Mouse (Mus musculus) heart, postnatal 0 days (tissue): Measurements from ENCODE around the gene Atxn1. TPM values are rescaled to one million over a fixed set of nuclear protein-coding genes. Genes with fewer than 3 reads are reported as not detected.

Source experiments
- ATAC-seq: fragments of 200-750 bp; cut with Nextera tagmentation; 2 replicates; pipeline ENCODE4 v1.8.0; 2017; ENCODE audit warnings: low read depth, moderate number of reproducible peaks, moderate library complexity; ENCODE audit not compliant: insufficient read depth
- DNase-seq: peaks from one replicate; pipeline ENCODE4 v3.0.0-alpha.2; 2016; ENCODE audit warnings: low spot score
- H3K27ac ChIP-seq: fragments of 300-500 bp; sonication (generic); 2 replicates; pipeline ENCODE4 v1.5.1; 2014; ENCODE audit warnings: low read depth, mild to moderate bottlenecking
- H3K27me3 ChIP-seq: fragments of 300-500 bp; sonication (generic); 2 replicates; pipeline ENCODE4 v1.6.1; 2014; ENCODE audit warnings: low read length, mixed read lengths; ENCODE audit not compliant: control insufficient read depth, insufficient read depth
- H3K36me3 ChIP-seq: fragments of 300-500 bp; sonication (generic); replicated peaks from 2 replicates; pipeline ENCODE4 v1.6.1; 2014; ENCODE audit warnings: low read length, mixed read lengths; ENCODE audit not compliant: control insufficient read depth, insufficient read depth
- H3K4me1 ChIP-seq: fragments of 300-500 bp; sonication (generic); 2 replicates; pipeline ENCODE4 v1.6.1; 2014; ENCODE audit warnings: antibody characterized with exemption; ENCODE audit not compliant: control insufficient read depth, insufficient read depth
- H3K4me2 ChIP-seq: fragments of 300-500 bp; sonication (generic); 2 replicates; pipeline ENCODE4 v1.6.1; 2014; ENCODE audit warnings: low read depth, mild to moderate bottlenecking, low read length, moderate library complexity
- H3K4me3 ChIP-seq: fragments of 300-500 bp; sonication (generic); 2 replicates; pipeline ENCODE4 v1.5.1; 2014; ENCODE audit warnings: low read depth, low read length
- H3K9ac ChIP-seq: fragments of 300-500 bp; sonication (generic); replicated peaks from 2 replicates; pipeline ENCODE4 v1.6.1; 2014; ENCODE audit warnings: low read depth, low read length, mixed read lengths
- H3K9me3 ChIP-seq: fragments of 300-500 bp; sonication (generic); replicated peaks from 2 replicates; pipeline ENCODE4 v1.6.1; 2016; ENCODE audit warnings: low read length; ENCODE audit not compliant: control insufficient read depth
- CTCF ChIP-seq: IDR thresholded peaks from 2 replicates; pipeline ENCODE4 v1.5.1; 2016; ENCODE audit warnings: antibody characterized with exemption, control low read depth, low read depth
- EP300 ChIP-seq: IDR thresholded peaks from 2 replicates; pipeline ENCODE4 v1.6.1; 2016; ENCODE audit warnings: antibody characterized with exemption, low read depth
- WGBS: fragments of 180-500 bp; shearing (Covaris S2); extraction: QIAGEN DNeasy Blood & Tissue Kit; methylation state at CpG from one replicate; pipeline ENCODE4 v1.1.7; 2014; 5-methylcytosine and 5-hydroxymethylcytosine counted together
- polyA plus RNA-seq: library from polyadenylated mRNA; unstranded; fragments of >200 nt; fragmentation: Nextera tagmentation; extraction: Ambion mirVana; gene quantifications from 2 replicates; pipeline ENCODE4 v1.2.1, GENCODE M21; 2015
- total RNA-seq: library from RNA; depleted of rRNA; stranded (reverse); fragments of >200 nt; gene quantifications from 2 replicates; pipeline ENCODE4 v1.2.3, GENCODE M21; 2014; ENCODE audit warnings: low replicate concordance

Atxn1 gene
- total and polyA plus RNA-seq, 2 experiments from 2014 or later: 10.3 to 15.0 TPM

DNA sequence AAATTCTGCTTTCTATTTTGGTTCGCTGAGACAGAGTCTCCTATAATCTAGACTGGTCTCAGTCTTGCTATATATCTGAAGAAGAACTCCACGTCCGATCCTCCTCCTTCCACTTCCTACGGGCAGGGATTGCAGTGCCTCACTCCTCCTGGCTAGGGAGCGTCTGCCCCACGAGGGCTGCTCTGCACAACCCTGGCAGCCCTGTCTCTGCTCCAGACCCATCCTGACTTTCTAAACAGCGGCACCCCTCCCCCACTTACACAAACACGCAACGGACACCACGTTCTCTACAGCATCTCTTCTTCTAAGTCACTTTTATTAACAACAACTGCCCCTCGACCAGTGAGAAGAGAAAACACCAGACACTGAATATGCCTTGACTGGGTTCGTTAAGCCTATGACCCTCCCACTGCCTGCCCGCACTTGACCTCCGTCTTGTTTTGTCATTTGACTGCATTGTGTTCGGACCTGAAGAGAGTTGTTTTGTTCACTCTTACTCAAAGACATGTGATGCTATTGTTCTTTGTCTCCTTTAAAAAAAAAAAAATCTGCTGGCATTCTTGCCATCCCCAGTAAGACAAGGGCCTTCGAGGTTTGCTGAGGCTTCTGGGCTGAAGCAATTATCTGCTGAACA, 154.9 kb downstream of the Atxn1 start:
- 31% methylated on average over 16 of the region's 16 CpGs for WGBS
- H3K4me2 ChIP-seq: peak overlapping the region; percentile 53
- H3K27me3 ChIP-seq: no peaks in the 10 kb centered on the region
- ATAC-seq: no peak
- H3K4me3 ChIP-seq: peak overlapping the region; percentile 17; the same call in 1 of the 2 replicates
- no peak for TF ChIP-seq EP300
- no peak for TF ChIP-seq CTCF
- H3K36me3 ChIP-seq: no peaks in the 10 kb centered on the region
- H3K9me3 ChIP-seq: no peaks in the 10 kb centered on the region
- H3K9ac ChIP-seq: no peak overlapping the region
- peaks cover 12% of the 10 kb centered on the region for H3K4me1 ChIP-seq
- peak overlapping the region; percentile 27; the same call in 1 of the 2 replicates for H3K27ac ChIP-seq
- no peak for DNase-seq

DNA sequence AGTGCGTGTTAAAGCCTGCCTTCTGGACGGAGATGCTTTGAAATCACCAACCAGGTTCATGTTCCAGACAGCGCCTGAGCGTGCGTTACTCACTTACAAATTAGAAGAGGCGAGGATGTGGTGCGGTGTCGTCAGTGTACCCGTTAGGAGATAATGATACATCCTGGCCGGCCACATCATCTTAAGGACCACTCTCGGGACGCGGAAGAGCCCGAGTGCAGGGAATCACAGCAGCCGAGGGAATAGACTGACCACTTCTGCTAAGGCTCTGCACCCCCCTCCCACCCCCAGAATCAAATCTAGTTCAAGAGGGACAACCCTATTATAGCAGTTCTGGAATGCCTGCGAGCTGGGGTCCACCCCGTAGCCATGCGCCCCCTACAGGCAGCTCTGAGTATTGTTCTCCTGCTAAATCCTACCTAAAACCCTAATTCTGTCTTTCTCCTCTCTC, 157.2 kb downstream of the Atxn1 start:
- no peaks in the 10 kb centered on the region for H3K9me3 ChIP-seq
- H3K4me3 ChIP-seq: no peak overlapping the region
- H3K27ac ChIP-seq: no peak overlapping the region
- 50% methylated on average over 18 of the region's 18 CpGs for WGBS
- H3K4me2 ChIP-seq: 0 out of 2 replicates have a peak overlapping the region, but pooled peaks have one; percentile 4
- ATAC-seq: no peak
- peaks cover 12% of the 10 kb centered on the region for H3K4me1 ChIP-seq
- H3K9ac ChIP-seq: no peak overlapping the region
- H3K36me3 ChIP-seq: no peaks in the 10 kb centered on the region
- TF ChIP-seq EP300 (no peak), CTCF (peak; percentile 62)
- H3K27me3 ChIP-seq: no peaks in the 10 kb centered on the region
- no peak for DNase-seq

DNA sequence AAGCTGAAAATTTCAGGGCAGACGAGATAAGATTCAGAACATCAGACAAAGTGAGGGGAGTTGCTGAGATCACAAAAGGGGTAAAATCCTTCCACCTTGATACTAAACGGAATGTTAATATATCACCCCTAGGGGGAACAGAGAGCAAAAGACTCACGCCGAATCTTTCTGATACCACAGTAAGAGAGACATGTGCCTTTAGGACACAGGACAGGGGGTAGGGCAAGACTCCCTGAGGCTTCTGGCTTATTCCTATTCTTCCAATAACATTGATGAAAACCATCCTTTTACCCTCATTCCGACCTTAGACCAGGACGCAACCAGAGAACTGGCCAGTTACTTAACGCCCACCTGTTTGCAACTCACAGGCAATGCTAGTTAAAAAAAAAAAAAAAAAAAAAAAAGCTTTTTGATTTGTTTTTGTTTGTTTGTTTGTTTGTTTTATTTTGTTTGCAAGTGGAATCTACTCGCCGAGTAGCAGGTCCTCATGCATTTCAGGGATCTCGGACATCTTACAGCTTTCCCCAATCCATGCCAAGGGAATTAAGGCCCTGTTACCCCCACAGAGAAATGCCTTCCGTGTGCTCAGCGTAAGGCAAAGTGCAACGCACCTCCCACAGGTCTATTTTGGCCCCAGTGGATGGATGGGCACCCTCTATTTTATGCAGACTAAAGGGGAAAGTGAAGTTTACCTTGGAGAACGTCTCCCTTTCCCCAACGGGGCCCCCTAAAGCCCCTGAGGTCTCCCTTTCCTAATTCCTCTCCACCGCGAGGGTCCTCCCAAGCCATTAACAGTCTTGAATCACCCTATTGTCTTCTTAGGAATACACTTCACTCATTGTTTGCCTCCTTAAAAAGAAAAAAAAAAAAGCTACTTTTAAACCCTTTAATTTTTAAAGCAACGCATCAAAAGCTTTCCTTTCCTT, 157.9 kb downstream of the Atxn1 start:
- no peaks in the 10 kb centered on the region for H3K27me3 ChIP-seq
- 78% methylated on average over 18 of the region's 18 CpGs for WGBS
- no peak for DNase-seq
- TF ChIP-seq CTCF: no peak
- TF ChIP-seq EP300: no peak
- peaks cover 12% of the 10 kb centered on the region for H3K4me1 ChIP-seq
- ATAC-seq: no peak
- H3K9ac ChIP-seq: no peak overlapping the region
- H3K9me3 ChIP-seq: no peaks in the 10 kb centered on the region
- no peak overlapping the region for H3K4me3 ChIP-seq
- H3K36me3 ChIP-seq: no peaks in the 10 kb centered on the region
- H3K27ac ChIP-seq: no peak overlapping the region
- 0 out of 2 replicates have a peak overlapping the region, but pooled peaks have one; percentile 4 for H3K4me2 ChIP-seq

DNA sequence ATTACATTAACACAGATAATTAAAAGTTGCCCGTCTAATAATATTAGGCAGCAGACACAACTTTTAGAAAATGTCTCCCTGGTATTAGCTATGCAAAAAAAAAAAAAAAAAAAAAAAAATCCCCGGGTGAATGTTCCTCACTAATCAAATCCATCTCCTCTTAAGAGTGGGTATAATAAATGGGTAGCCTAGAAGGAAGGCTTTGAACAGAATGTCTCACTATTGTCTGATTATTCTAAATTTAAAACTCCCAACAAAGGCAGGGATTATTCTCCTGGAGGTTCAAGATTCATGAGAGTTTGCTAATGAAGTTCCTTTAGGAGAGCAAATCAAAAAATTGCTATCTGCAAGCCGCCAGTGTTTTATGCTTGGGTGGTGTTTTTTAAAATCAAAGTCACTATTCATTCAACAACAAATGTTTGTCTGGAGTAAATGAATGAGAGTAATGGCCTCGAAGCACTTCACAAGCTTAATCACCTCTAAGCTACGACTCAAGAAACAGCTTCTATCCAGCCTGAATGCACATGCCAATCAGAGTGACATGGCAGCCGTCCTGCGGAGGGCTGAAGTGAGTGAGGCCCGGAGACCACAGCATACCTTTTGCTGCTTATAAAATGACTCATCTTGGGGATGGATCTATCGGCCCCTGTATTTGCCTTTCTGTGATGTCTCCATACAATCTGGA, 158.8 kb downstream of the Atxn1 start:
- TF ChIP-seq CTCF: no peak
- no peak for TF ChIP-seq EP300
- Histone ChIP-seq H3K36me3 (no peaks in the 10 kb centered on the region), H3K4me1 (peaks cover 12% of the 10 kb centered on the region), H3K27me3 (no peaks in the 10 kb centered on the region), H3K4me2 (no peak overlapping the region), H3K9ac (no peak overlapping the region), H3K27ac (no peak overlapping the region), H3K9me3 (no peaks in the 10 kb centered on the region), H3K4me3 (no peak overlapping the region)
- WGBS: 65% methylated on average over 9 of the region's 9 CpGs
- ATAC-seq (no peak), DNase-seq (no peak)
